ENCODE assay signal across 8 mouse cellular contexts in genomic region chr6:50536461-50536892, GRCm38 (mm10). TPM values are rescaled to one million over a fixed set of nuclear protein-coding genes. Genes with fewer than 3 reads are reported as not detected.
DNase-seq lines count a peak whose midpoint lies in the region; ATAC-seq and TF ChIP-seq lines count a peak whose summit lies in the region.

No protein-coding gene starts in this region.

- intact Hi-C loops in gastrocnemius, adult 2 months (cut with DNase I): loop anchor here (5.0 kb wide), 1 partner anchor 1019 kb away; no protein-coding TSS in a partner anchor
- intact Hi-C loops in left cerebral cortex, postnatal 10 days (cut with DNase I): loop anchor here (5.0 to 10.0 kb wide), 2 partner anchors 352 to 1019 kb away; no protein-coding TSS in a partner anchor

- no peak overlapping the region for H3K27ac ChIP-seq in gastrocnemius, adult 2 months

- H3K4me3 ChIP-seq in gastrocnemius, adult 2 months: no peak overlapping the region

- ATAC-seq in megakaryocyte-erythroid progenitor cell, adult 5-6 weeks (replicated peaks; ENCODE audit: low FRiP score, low TSS enrichment, poor library complexity, severe bottlenecking): peak; percentile 93

- DNase-seq in WW6 (ENCODE audit: low read depth, low spot score): peak; percentile 78
- DNase-seq in cerebellum, postnatal 4 days (ENCODE audit: low spot score in 2 of 2): peak; percentile 68 to 79
- peak; percentile 78 for DNase-seq in gastrocnemius, adult 2 months
- DNase-seq in hindlimb bud, embryonic 11.5 days (ENCODE audit: extremely low spot score, low read depth, low spot score): peak; percentile 86
- DNase-seq in left cerebral cortex, postnatal 10 days (ENCODE audit: extremely low spot score in 1 of 2, low spot score in 2 of 2): peak; percentile 73 to 85
- peak; percentile 83 for DNase-seq in right cerebral cortex, postnatal 14 days
- peak; percentile 69 to 73 for DNase-seq in urinary bladder, postnatal 36 days (ENCODE audit: low spot score in 2 of 2)

- TF ChIP-seq CTCF in gastrocnemius, adult 2 months (IDR thresholded peaks at IDR 0.05): peak; percentile 91

RNA-seq across cellular contexts. Expression of gene Cycs, which starts 29.9 kb away (rescaled TPM):
- total RNA-seq in gastrocnemius, adult 2 months (2021): 100 to 1,000 TPM in 1 of 2 experiments, 10 to 100 TPM in 1; 86.8 to 134 TPM
- total RNA-seq in left cerebral cortex, postnatal 10 days (2021): 10 to 100 TPM; 47.9 to 50.5 TPM
- total RNA-seq in megakaryocyte-erythroid progenitor cell, adult 5-6 weeks (2014; fragmentation: Nextera tagmentation): 64.6 and 71.1 TPM in 2 replicates
- total RNA-seq in megakaryocyte-erythroid progenitor cell, adult 5-6 weeks (2017): 130 and 135 TPM in 2 replicates

RNA-seq across cellular contexts. Expression of gene 4921507P07Rik, which starts 60.0 kb away (rescaled TPM):
- total RNA-seq in gastrocnemius, adult 2 months (2021): under 1 TPM; 0.31 to 0.69 TPM
- total RNA-seq in left cerebral cortex, postnatal 10 days (2021): 1 to 10 TPM in 1 of 2 experiments, under 1 TPM in 1; 0.69 to 1.1 TPM
- total RNA-seq in megakaryocyte-erythroid progenitor cell, adult 5-6 weeks (2014; fragmentation: Nextera tagmentation): 1.4 and 1.6 TPM in 2 replicates
- 1.9 and 2.0 TPM in 2 replicates for total RNA-seq in megakaryocyte-erythroid progenitor cell, adult 5-6 weeks (2017)
